Mouse (Mus musculus) CH12.LX (cell line): ENCODE results near the gene Iqschfp.

Source experiments
- CTCF ChIP-seq, 2 experiments: IDR thresholded peaks in 1 of 2; conservative IDR thresholded peaks in 1 of 2; 2 replicates each; pipeline ENCODE4 v1.5.1; 2011 to 2012; ENCODE audit warnings: low read depth in 2 of 2, low read length in 2 of 2, improper control_type of control experiment in 1 of 2, inconsistent platforms in 1 of 2, mild to moderate bottlenecking in 1 of 2, moderate library complexity in 1 of 2
- IRF4 ChIP-seq: IDR thresholded peaks from 2 replicates; pipeline ENCODE4 v1.6.1; 2014; ENCODE audit warnings: low read depth, mild to moderate bottlenecking, inconsistent platforms, low read length, improper control_type of control experiment
- MAX ChIP-seq: IDR thresholded peaks from 2 replicates; pipeline ENCODE4 v1.6.1; 2011; ENCODE audit warnings: low read length, improper control_type of control experiment
- POLR2A ChIP-seq: IDR thresholded peaks from 2 replicates; pipeline ENCODE4 v1.6.1; 2011; ENCODE audit warnings: low read depth, mild to moderate bottlenecking, improper control_type of control experiment, low read length
- SIN3A ChIP-seq: IDR thresholded peaks from 2 replicates; pipeline ENCODE4 v1.6.1; 2012; ENCODE audit warnings: low read length, improper control_type of control experiment, inconsistent platforms
- TBP ChIP-seq: conservative IDR thresholded peaks from 2 replicates; pipeline ENCODE4 v1.6.1; 2011; ENCODE audit warnings: low read depth, low read length, improper control_type of control experiment

GRCm38 (mm10) chr3:68662386-68662785 lies 770.4 kb downstream of the Iqschfp start:
- TF ChIP-seq CTCF (conservative IDR thresholded peaks at IDR 0.05 in 1 of 2, IDR thresholded peaks at IDR 0.05 in 1 of 2; ENCODE audit: low read depth in 2 of 2, low read length in 2 of 2) (no peak), TBP (no peak), IRF4 (no peak), POLR2A (no peak), MAX (no peak), SIN3A (no peak)
